Mouse (Mus musculus): ENCODE measurements around the gene Yes1.
"Not testable (repeated sequence)": the region's sequence is repeated elsewhere in the genome, so short reads cannot be mapped to it uniquely, and the experiment has no call there.

The Yes1 gene

DNA sequence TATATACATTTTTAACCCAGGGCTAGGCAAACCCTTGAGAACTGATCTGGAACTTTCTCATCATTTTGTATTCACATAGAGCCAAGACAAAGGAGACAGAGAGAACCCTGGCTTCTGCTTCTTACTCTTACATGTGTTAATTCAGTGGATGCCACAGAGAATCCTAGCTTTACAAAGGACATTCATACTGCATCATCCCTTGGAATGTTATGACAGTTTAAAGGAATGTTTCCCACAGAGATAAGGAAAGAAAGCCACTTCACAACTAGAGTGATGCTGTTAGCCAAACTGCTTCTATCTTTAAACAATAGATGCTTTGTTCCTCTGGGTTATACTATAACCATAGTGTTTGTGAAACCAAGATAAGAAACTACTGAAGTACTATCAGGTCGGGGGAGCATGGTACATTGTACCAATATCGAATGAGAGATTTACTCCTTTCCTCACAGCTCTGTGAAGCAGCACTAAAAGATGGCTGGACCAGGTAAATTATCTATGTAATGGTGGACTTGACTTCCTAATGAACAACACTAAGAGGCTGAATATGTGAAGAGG, 95.3 kb downstream of the Yes1 start:
- no peak for DNase-seq (ENCODE audit: low spot score)

DNA sequence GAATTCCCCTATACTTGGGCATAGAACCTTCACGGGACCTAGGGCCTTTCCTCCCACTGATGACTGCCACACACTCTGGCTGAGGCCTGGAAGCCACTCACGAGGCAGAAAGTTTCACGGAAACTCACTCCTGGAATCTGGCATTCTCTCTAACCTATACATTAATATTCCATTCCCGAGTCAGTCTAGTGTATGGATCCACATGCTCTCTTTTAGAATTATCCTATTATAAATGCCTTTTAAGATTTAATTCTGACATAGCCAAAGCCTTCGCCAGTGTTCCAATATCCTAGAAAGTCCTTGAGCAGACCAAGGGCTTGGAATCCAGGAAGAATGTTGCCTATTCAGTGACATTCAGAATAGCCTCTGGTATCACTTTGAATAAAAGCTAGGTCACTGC, 100.5 kb downstream of the Yes1 start:
- no peak for DNase-seq (ENCODE audit: low spot score)

DNA sequence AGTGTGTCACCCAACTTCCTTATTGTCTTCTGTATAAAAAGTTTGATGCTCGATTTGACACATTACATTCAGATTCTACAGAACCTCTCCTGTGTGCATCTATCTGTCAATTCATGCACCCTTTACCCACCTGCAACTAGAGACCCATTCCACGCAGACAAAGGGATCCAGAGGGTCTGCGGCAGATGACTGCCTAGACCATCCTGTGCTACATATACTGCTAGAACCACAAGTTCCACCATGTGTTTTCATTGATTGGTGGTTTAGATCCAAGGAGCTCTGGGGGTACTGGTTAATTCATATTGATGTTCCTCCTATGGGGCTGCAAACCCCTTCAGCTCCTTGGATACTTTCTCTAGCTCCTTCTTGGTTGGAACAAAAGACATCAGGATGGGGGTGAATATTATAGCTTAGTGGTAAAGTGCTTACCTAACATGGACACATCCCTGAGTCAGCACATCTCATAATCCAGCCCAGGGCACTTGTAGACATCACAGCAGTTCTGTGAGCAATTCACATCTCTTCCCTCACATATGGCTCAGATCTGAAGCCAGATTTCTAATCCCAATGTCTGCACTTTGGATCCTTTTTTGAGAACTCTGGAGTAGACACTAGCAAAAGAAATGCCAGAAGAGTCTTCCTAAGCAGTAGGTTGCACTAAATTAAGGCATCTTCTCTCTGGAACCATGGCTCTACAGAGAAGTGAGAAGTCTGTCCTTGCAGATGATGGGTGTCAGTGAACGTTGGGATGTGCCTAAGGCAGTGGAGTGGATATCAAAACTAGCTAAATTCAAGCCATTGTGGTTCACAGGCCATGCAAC, 101.5 kb downstream of the Yes1 start:
- peak; percentile 14 for DNase-seq (ENCODE audit: low spot score)

DNA sequence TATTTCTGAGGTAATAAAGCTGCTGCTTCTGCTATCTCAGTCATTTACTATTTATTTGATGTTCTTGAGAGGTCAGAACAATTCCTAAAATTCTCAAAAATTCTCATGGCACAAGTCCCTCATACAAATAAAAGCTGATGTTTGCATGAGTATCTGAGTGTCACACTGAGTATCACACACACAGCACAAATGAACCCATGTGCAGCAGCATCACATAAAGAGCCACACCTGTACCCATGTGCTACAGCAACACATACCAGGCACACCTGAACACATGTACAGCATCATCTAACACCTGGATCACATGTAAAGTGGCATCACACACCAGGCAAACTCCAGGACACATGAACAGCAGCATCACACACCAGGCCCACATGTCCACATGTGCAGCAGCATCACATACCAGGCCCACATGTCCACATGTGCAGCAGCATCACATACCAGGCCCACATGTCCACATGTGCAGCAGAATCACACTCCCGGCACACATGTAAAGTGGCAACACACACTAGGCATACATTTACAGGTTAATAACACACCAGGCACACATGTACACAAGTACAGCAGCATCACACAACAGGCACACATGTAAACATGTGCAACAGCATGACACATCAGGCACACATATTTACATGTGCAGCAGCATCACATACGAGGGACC, 102.2 kb downstream of the Yes1 start:
- DNase-seq (ENCODE audit: low spot score), result no peak

DNA sequence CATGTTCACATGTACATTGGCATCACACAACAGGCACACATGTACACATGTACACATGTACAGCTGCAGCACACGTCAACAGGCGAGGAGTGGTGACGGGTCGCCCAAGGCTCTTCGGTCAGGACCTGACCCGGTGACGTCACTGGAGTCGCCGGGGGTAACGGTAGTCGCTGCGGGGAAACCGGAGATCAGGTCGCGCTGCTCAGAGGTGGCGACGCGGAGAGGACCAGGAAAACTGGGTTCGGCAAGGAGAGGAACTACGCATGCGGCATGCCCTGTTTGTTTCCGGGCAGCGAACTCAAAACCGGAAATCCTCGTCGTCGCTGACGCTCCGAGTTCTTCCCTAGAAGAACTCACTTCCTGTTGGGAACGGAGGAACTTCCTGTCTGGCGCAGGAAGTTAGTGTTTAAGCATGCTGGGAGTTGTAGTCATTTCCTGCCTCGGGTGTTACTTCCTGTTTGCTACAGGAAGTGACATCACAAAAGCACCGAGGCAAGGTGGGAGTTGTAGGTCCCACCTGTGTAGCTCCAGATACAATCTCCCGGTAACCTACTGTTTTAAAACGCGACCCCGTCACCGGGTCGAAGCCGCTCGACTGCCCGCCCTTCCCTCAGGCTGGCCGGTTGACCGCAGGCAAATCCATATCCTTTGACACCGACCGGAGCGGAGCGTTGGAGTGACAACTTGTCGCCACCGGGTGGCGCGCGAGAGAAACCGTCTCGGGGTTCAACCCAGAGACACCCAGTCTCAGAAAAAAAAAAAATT, 102.9 kb downstream of the Yes1 start:
- peak; percentile 98 for DNase-seq (ENCODE audit: low spot score)

DNA sequence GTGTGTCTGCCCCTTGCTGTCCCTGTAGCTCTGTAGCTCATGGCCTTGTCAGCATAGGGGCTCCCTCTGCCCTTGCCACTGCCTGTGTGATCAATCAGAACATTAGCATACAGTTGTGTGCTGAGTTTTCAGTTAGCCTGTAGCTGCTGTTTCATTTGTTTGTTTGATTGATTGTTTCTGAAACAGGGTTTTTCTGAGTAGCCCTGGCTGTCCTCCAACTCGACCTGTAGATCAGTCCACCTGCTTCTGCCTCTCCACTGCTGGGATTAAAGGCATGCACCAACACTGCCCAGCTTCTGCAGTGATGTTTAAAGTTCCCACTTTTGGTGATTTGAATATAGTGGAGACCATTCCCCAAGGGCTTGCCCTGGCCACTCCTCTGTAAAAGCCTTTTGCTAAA, 106.8 kb downstream of the Yes1 start:
- no peak for DNase-seq (ENCODE audit: low spot score)

DNA sequence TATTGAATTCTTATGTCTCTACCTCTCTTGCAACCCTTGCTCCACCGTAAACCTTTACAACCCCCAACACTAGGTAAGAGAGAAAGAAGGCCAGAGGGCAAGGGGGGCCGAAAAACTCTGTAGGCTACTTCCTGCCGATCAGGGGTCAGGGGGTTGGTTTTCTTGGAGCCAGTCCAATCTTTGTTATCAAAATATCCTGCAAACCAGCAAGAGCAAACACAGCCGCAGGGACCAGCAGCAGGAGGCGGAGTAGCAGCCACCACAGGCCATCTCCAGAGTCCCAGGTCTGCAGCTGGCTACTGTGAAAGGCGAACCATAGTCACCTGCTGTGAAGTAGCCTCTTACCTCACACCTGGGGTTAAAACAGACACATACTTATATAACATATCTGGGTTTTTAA, 107.9 kb downstream of the Yes1 start:
- no peak for DNase-seq (ENCODE audit: low spot score)

DNA sequence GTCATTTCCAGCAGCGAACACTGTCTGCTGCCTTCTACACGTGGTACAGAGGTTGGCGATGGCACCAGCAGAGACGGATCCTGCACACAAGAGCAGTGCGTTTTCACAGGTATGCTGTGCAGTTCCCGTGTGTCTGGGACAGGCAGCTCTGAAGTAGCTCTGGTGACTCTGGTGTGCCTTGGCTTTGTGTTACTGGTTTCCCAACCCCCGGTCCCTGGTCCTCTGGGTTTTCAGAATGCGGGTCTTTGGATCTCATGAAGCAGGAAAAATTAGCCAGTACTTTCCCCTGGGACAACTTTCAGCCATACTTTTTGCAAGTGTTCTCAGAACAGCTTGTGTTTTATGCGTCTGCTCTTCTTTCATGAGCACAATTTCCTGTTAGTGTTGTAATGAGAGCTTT, 109.4 kb downstream of the Yes1 start:
- no peak for DNase-seq (ENCODE audit: low spot score)

DNA sequence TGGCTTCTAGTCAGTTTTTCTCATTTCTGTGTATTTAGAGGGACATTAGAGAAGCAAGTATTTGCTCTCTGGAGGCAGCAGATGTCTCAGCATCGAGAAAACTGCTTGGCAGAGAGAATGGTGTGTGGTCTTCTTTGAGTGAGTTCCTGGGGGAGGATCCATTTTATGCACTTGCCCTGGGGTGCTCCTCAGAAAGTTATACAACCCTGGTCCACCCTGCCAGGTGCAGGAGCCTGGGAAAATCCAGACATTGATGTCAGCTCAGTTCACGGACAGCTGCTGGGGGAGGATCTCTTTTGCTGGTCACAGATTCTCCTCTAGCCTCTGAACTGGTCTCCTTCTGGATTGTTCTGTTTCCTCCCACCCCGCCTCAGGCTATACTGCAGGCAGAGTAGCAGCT, 110.3 kb downstream of the Yes1 start:
- DNase-seq (ENCODE audit: low spot score), result no peak

DNA sequence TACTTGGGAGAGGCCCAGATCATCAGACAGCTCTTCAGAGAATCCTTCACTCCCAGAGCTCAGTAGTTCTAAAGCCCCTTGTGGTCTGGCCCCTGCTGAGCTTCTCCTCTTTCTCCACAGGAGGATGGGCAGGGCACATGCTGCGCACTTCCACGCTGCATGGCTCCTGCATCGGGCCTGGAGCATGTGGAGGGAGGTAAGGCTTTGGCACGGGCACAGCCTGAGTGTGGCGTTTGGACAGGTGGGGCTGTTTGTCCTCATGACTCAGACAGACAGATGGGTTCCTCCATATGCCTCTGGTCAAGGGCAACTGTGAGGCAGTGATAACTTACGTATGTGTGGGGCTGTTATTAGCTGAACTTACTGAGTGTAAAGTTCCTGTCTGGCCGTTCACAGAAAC, 111.3 kb downstream of the Yes1 start:
- DNase-seq (ENCODE audit: low spot score), result no peak

DNA sequence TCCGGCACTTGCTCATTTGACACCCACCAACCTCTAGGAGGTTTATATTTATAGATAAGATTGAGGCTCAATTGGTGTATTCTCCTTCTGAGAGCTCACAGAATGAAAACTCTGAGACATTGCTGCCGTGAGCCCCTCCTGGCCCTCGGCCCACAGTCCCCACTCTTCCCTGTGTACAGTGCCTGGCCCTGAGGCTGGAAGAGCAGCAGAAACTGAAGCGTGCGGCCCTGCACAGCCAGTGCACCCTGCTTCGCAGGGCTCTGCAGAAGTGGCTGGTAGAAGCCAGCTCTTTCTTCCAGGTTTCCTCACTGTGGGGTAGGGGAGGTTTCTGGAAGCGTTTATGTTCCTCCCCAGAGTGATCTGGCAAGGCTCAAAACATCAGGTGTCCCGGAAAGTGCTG, 111.7 kb downstream of the Yes1 start:
- DNase-seq (ENCODE audit: low spot score), result not testable (repeated sequence)

DNA sequence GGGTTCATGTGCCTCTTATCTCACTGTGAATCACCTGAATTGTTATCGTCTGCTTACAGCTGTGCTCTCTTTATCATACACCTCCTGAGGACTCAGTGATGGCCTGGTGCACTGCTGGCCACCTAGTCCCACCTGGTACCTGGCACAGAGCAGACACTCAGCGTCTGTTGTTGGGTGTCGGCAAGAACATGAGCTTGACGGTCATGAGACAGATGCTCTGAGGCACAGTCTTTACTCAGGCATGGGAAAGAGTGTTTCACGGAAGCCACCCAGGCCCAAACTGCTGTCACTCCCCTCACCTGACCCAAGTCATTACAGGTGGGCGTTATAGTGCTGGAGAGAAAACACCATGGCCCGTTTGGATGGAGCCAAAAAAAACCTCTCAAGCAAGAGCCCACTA, 113.0 kb downstream of the Yes1 start:
- DNase-seq (ENCODE audit: low spot score), result no peak

DNA sequence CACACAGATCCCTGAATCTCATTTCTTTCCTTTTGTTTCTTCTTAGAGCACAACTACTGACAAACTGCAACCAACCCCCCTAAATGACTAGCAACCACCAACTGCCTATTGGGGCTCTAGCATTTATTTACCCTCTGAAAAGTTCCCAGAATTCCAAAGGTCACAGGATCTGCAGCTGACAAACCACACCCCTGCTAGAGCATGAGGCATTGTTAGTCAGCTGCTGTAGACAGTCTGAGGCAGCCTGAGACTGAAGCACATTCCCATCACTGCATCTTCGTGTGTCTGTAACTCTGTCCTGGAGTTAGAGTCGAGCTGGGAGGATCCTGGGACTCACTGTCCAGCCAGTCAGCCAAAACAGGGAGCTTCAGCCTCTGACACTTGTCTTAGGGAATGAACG, 114.4 kb downstream of the Yes1 start:
- DNase-seq (ENCODE audit: low spot score), result not testable (repeated sequence)

DNA sequence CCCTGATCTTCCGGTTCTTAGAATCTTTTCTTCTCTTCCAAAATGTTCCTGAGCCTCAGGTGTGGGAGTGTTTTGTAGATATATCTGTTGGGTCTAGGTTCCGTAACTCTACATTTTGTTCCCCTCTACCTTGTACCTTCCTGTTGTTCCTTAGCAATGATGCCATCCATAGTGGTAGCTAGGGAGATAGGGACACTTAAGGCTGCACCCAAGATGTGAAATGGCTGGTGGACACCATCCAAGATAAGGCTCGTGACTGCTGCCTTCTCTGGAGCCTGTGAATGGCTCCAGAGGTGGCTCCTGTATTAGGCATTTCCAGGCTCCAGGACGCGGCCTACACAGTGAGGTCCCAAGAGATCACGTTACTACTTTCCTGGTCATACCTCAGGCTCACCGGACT, 117.3 kb downstream of the Yes1 start:
- DNase-seq (ENCODE audit: low spot score), result no peak

DNA sequence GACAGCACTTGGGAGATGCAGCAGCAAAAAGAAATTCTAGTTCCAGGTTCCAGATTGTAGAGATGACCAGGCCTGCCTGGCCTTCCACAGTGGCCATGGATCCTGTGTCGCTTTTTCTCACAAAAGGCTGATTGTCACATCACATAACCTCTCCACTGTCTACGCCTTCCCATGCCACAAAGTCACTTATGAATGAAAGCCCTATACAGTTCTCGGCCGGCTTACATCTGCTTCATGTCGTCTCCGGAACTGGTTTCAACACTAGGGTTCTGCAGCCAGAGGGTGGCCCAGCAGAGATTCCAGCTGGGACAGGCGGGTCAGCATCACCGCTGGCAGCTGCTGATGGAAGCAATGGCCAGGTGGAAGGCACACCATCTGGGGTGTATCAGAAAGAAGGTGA, 117.9 kb downstream of the Yes1 start:
- DNase-seq (ENCODE audit: low spot score), result no peak

DNA sequence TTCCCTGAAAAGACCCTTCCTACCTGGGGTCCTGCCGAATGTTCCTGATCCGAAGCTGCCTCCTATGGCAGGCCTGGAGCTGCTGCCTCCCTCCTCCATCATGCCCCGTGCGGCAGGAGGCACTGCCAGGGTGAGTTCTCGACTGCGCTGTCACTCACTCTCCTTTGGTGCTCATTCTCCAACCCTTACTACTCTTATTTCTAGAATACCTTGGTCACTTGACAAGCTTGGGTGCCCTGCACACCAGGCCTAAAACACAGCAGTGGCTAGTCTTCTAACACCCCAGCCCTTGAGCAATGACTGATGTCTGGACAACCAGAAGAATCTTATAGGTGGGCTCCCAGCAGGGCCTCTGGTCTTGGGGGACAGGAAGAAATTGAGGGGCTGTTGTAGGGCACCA, 122.9 kb downstream of the Yes1 start:
- DNase-seq (ENCODE audit: low spot score), result not testable (repeated sequence)

DNA sequence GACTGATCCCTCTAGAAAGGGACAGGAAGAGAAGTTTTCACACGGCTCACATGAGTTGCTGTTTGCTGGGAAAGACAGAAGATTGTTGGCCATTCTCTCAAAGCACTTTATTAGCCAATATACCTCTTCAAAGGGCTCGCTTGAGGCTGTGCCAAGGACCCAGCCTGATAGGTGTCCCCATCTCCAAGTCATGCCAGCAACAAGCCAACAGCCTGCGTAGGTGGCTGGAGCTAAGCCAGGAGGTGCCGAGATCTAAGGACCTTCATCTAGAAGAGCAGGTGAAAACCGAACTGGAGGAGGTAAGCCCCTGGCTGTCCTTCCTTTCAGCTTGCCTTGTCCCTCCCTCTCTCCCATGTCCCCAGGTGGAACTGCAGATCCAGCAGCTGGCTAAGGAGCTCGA, 124.8 kb downstream of the Yes1 start:
- no peak for DNase-seq (ENCODE audit: low spot score)
